Mouse (Mus musculus): Measurements from ENCODE around the gene Fgd6.

- TF ChIP-seq CTCF (IDR thresholded peaks at IDR 0.05; ENCODE audit: extremely low read depth, insufficient read depth, insufficient read length, insufficient replicate concordance) (no peak), POLR2A (IDR thresholded peaks at IDR 0.05; ENCODE audit: low read depth, low read length) (no peak)
Observed at GRCm38 (mm10) chr10:94049121-94049520, 13.3 kb downstream of the Fgd6 start.

All from spleen, adult 2 months (tissue).